Mouse (Mus musculus) midbrain, embryonic 15.5 days (tissue): ENCODE measurements around the gene Noc2l. TPM values are rescaled to one million over a fixed set of nuclear protein-coding genes. Genes with fewer than 3 reads are reported as not detected.

Source experiments
- ATAC-seq: fragments of 200-750 bp; cut with Nextera tagmentation; replicated peaks from 2 replicates; pipeline ENCODE4 v1.8.0; 2017; ENCODE audit warnings: moderate TSS enrichment
- H3K27ac ChIP-seq: fragments of 300-500 bp; sonication (generic); 2 replicates; pipeline ENCODE4 v1.5.1; 2015; ENCODE audit warnings: mild to moderate bottlenecking, inconsistent platforms
- H3K27me3 ChIP-seq: fragments of 300-500 bp; sonication (generic); replicated peaks from 2 replicates; pipeline ENCODE4 v1.6.1; 2015; ENCODE audit warnings: inconsistent platforms
- H3K36me3 ChIP-seq: fragments of 300-500 bp; sonication (generic); replicated peaks from 2 replicates; pipeline ENCODE4 v1.6.1; 2015; ENCODE audit warnings: inconsistent platforms
- H3K4me1 ChIP-seq: fragments of 300-500 bp; sonication (generic); 2 replicates; pipeline ENCODE4 v1.6.1; 2015; ENCODE audit warnings: inconsistent platforms
- H3K4me2 ChIP-seq: fragments of 300-500 bp; sonication (generic); 2 replicates; pipeline ENCODE4 v1.6.1; 2015; ENCODE audit warnings: inconsistent platforms, mild to moderate bottlenecking, moderate library complexity
- H3K4me3 ChIP-seq: fragments of 300-500 bp; sonication (generic); 2 replicates; pipeline ENCODE4 v1.5.1; 2015; ENCODE audit warnings: mild to moderate bottlenecking, inconsistent platforms
- H3K9ac ChIP-seq: fragments of 300-500 bp; sonication (generic); 2 replicates; pipeline ENCODE4 v1.6.1; 2015; ENCODE audit warnings: mild to moderate bottlenecking, inconsistent platforms
- H3K9me3 ChIP-seq: fragments of 300-500 bp; sonication (generic); 2 replicates; pipeline ENCODE4 v1.6.1; 2016; ENCODE audit warnings: inconsistent platforms
- WGBS: fragments of 180-500 bp; shearing (Covaris S2); methylation state at CpG from one replicate; pipeline ENCODE4 v1.1.7; 2015; ENCODE audit warnings: mixed read lengths; 5-methylcytosine and 5-hydroxymethylcytosine counted together
- polyA plus RNA-seq: library from polyadenylated mRNA; unstranded; fragments of >200 nt; fragmentation: Nextera tagmentation; extraction: Ambion mirVana; gene quantifications from 2 replicates; pipeline ENCODE4 v1.2.1, GENCODE M21; 2015

Noc2l gene
- 56.6 and 60.4 TPM in 2 replicates for polyA plus RNA-seq

GRCm38 (mm10) chr4:156235808-156236533 lies at the start of gene Noc2l:
TSS of gene Noc2l (plus strand) at chr4:156236010.
- peak within 1 kb of the TSS; percentile 93 for H3K27ac ChIP-seq
- no peaks in the 10 kb centered on the region for H3K27me3 ChIP-seq
- ATAC-seq = peak; percentile 86
- no peaks in the 10 kb centered on the region for H3K9me3 ChIP-seq
- peak within 1 kb of the TSS; percentile 79 for H3K4me3 ChIP-seq
- peak within 1 kb of the TSS; percentile 83 for H3K4me2 ChIP-seq
- H3K4me1 ChIP-seq = peaks cover 27% of the 10 kb centered on the region
- peaks cover 43% of the 10 kb centered on the region for H3K36me3 ChIP-seq
- WGBS = under 1% methylated on average over 90 of the region's 90 CpGs
- H3K9ac ChIP-seq = peak within 1 kb of the TSS; percentile 68

- Histone ChIP-seq H3K27ac (peak overlapping the region; percentile 68), H3K27me3 (no peaks in the 10 kb centered on the region), H3K9ac (no peak overlapping the region), H3K4me2 (peak overlapping the region; percentile 14; the same call in 1 of the 2 replicates), H3K4me3 (no peak overlapping the region), H3K4me1 (peaks cover 73% of the 10 kb centered on the region), H3K36me3 (0 out of 2 replicates have a peak, but pooled peaks cover 3% of the 10 kb centered on the region), H3K9me3 (no peaks in the 10 kb centered on the region)
- 31% methylated on average over 5 of the region's 5 CpGs for WGBS
- no peak for ATAC-seq
Observed at GRCm38 (mm10) chr4:156188162-156188810, 47.5 kb upstream of the Noc2l start.

- H3K27ac ChIP-seq = peak overlapping the region; percentile 68
- H3K4me1 ChIP-seq = peaks cover 73% of the 10 kb centered on the region
- H3K4me3 ChIP-seq = no peak overlapping the region
- H3K9me3 ChIP-seq = no peaks in the 10 kb centered on the region
- 0 out of 2 replicates have a peak, but pooled peaks cover 3% of the 10 kb centered on the region for H3K36me3 ChIP-seq
- peak overlapping the region; percentile 14 for H3K4me2 ChIP-seq
- WGBS = 9% methylated on average over 6 of the region's 6 CpGs
- no peaks in the 10 kb centered on the region for H3K27me3 ChIP-seq
- H3K9ac ChIP-seq = peak overlapping the region; percentile 7; the same call in 1 of the 2 replicates
- peak; percentile 11; the same call in 1 of the 2 replicates for ATAC-seq
Observed at GRCm38 (mm10) chr4:156188811-156189323, 46.9 kb upstream of the Noc2l start.

- no peak overlapping the region for H3K4me3 ChIP-seq
- H3K4me2 ChIP-seq = no peak overlapping the region
- 62% methylated on average over 8 of the region's 8 CpGs for WGBS
- H3K27me3 ChIP-seq = no peaks in the 10 kb centered on the region
- H3K36me3 ChIP-seq = 0 out of 2 replicates have a peak, but pooled peaks cover 3% of the 10 kb centered on the region
- peaks cover 70% of the 10 kb centered on the region for H3K4me1 ChIP-seq
- H3K9me3 ChIP-seq = no peaks in the 10 kb centered on the region
- no peak for ATAC-seq
- H3K9ac ChIP-seq = no peak overlapping the region
- H3K27ac ChIP-seq = peak overlapping the region; percentile 30; the same call in 1 of the 2 replicates
Observed at GRCm38 (mm10) chr4:156192421-156193199, 43.2 kb upstream of the Noc2l start.

- no peak overlapping the region for H3K4me2 ChIP-seq
- WGBS = 14% methylated on average over 2 of the region's 2 CpGs
- no peak overlapping the region for H3K9ac ChIP-seq
- H3K27ac ChIP-seq = 0 out of 2 replicates have a peak overlapping the region, but pooled peaks have one; percentile 30
- H3K4me3 ChIP-seq = no peak overlapping the region
- ATAC-seq = no peak
- 0 out of 2 replicates have a peak, but pooled peaks cover 3% of the 10 kb centered on the region for H3K36me3 ChIP-seq
- H3K4me1 ChIP-seq = peaks cover 64% of the 10 kb centered on the region
- H3K9me3 ChIP-seq = no peaks in the 10 kb centered on the region
- no peaks in the 10 kb centered on the region for H3K27me3 ChIP-seq
Observed at GRCm38 (mm10) chr4:156193200-156193590, 42.6 kb upstream of the Noc2l start.

- peaks cover 57% of the 10 kb centered on the region for H3K4me1 ChIP-seq
Observed at GRCm38 (mm10) chr4:156193906-156194305, 41.9 kb upstream of the Noc2l start.

GRCm38 (mm10) chr4:156194346-156194745 lies 41.5 kb upstream of the Noc2l start:
- H3K27me3 ChIP-seq = no peaks in the 10 kb centered on the region
- H3K36me3 ChIP-seq = 0 out of 2 replicates have a peak, but pooled peaks cover 3% of the 10 kb centered on the region
- ATAC-seq = no peak
- WGBS = 36% methylated on average over 6 of the region's 6 CpGs
- 0 out of 2 replicates have a peak overlapping the region, but pooled peaks have one; percentile 2 for H3K4me2 ChIP-seq
- peaks cover 52% of the 10 kb centered on the region for H3K4me1 ChIP-seq
- H3K27ac ChIP-seq = no peak overlapping the region
- H3K9ac ChIP-seq = no peak overlapping the region
- H3K4me3 ChIP-seq = no peak overlapping the region
- H3K9me3 ChIP-seq = no peaks in the 10 kb centered on the region

More at GRCm38 (mm10) chr4:156193906-156194305, 41.9 kb upstream of the Noc2l start:
- H3K4me3 ChIP-seq = no peak overlapping the region
- no peak for ATAC-seq
- 62% methylated on average over 5 of the region's 5 CpGs for WGBS
- H3K27ac ChIP-seq = no peak overlapping the region
- 0 out of 2 replicates have a peak, but pooled peaks cover 3% of the 10 kb centered on the region for H3K36me3 ChIP-seq
- no peak overlapping the region for H3K9ac ChIP-seq
- H3K9me3 ChIP-seq = no peaks in the 10 kb centered on the region
- no peaks in the 10 kb centered on the region for H3K27me3 ChIP-seq
- H3K4me2 ChIP-seq = no peak overlapping the region

GRCm38 (mm10) chr4:156195927-156196870 lies 39.6 kb upstream of the Noc2l start:
- Histone ChIP-seq H3K4me3 (peak overlapping the region; percentile 94), H3K27ac (peak overlapping the region; percentile 91), H3K4me1 (peaks cover 44% of the 10 kb centered on the region), H3K4me2 (peak overlapping the region; percentile 75), H3K27me3 (no peaks in the 10 kb centered on the region), H3K9me3 (no peaks in the 10 kb centered on the region), H3K36me3 (0 out of 2 replicates have a peak, but pooled peaks cover 3% of the 10 kb centered on the region), H3K9ac (peak overlapping the region; percentile 81)
- peak; percentile 6; the same call in 1 of the 2 replicates for ATAC-seq
- 3% methylated on average over 35 of the region's 35 CpGs for WGBS

- peak within 1 kb of the TSS; percentile 94 for H3K4me3 ChIP-seq
- H3K27ac ChIP-seq = peak within 1 kb of the TSS; percentile 91
- ATAC-seq = peak; percentile 76
- WGBS = under 1% methylated on average over 31 of the region's 88 CpGs
- H3K9me3 ChIP-seq = no peaks in the 10 kb centered on the region
- peak within 1 kb of the TSS; percentile 81 for H3K9ac ChIP-seq
- H3K27me3 ChIP-seq = no peaks in the 10 kb centered on the region; the same call in 1 of the 2 replicates
- H3K36me3 ChIP-seq = 0 out of 2 replicates have a peak, but pooled peaks cover 3% of the 10 kb centered on the region
- H3K4me1 ChIP-seq = peaks cover 44% of the 10 kb centered on the region
- H3K4me2 ChIP-seq = peak within 1 kb of the TSS; percentile 75
Observed at GRCm38 (mm10) chr4:156197131-156197828, 38.5 kb upstream of the Noc2l start, which contains the start of gene Agrn. TSS of gene Agrn (minus strand) at chr4:156197488.

- Histone ChIP-seq H3K27me3 (no peaks in the 10 kb centered on the region; the same call in 1 of the 2 replicates), H3K4me1 (peaks cover 44% of the 10 kb centered on the region), H3K27ac (peak overlapping the region; percentile 91), H3K36me3 (no peaks in the 10 kb centered on the region), H3K4me3 (peak overlapping the region; percentile 94), H3K9ac (peak overlapping the region; percentile 57), H3K4me2 (peak overlapping the region; percentile 54), H3K9me3 (no peaks in the 10 kb centered on the region)
- ATAC-seq = peak; percentile 90
- under 1% methylated on average over 26 of the region's 26 CpGs for WGBS
Observed at GRCm38 (mm10) chr4:156197829-156198205, 38.0 kb upstream of the Noc2l start.
